Mouse (Mus musculus) olfactory bulb, adult 2 months (tissue): ENCODE measurements around the gene Scaf4. TPM values are rescaled to one million over a fixed set of nuclear protein-coding genes. Genes with fewer than 3 reads are reported as not detected.

ENCODE experiments used
- H3K27ac ChIP-seq: fragments of 200-500 bp; 2 replicates; pipeline ENCODE4 v1.5.1; 2012; ENCODE audit warnings: low read depth, low read length; ENCODE audit not compliant: insufficient read depth
- H3K4me1 ChIP-seq: fragments of 200-500 bp; 2 replicates; pipeline ENCODE4 v1.6.1; 2012; ENCODE audit warnings: low read length; ENCODE audit not compliant: control insufficient read depth, insufficient read depth
- H3K4me3 ChIP-seq: fragments of 200-500 bp; 2 replicates; pipeline ENCODE4 v1.5.1; 2012; ENCODE audit warnings: mild to moderate bottlenecking, low read depth, low read length, moderate library complexity; ENCODE audit not compliant: insufficient read depth
- CTCF ChIP-seq: fragments of 200-500 bp; IDR thresholded peaks from 2 replicates; pipeline ENCODE4 v1.5.1; 2012; ENCODE audit warnings: low read depth, mild to moderate bottlenecking, low read length, moderate library complexity; ENCODE audit not compliant: insufficient read depth
- POLR2A ChIP-seq: fragments of 200-500 bp; IDR thresholded peaks from 2 replicates; pipeline ENCODE4 v1.6.1; 2012; ENCODE audit warnings: mild to moderate bottlenecking, low read depth, low read length, moderate library complexity; ENCODE audit not compliant: insufficient read depth
- WGBS: fragments of 180-500 bp; shearing (Covaris S2); methylation state at CpG from one replicate; pipeline ENCODE4 v1.1.7; 2018; 5-methylcytosine and 5-hydroxymethylcytosine counted together
- polyA plus RNA-seq: library from polyadenylated mRNA; stranded (reverse); fragments of >200 nt; gene quantifications from 2 replicates; pipeline ENCODE4 v1.2.4, GENCODE M21; 2012; ENCODE audit warnings: low replicate concordance; ENCODE audit not compliant: missing spikeins, insufficient read depth, insufficient read length

Gene Scaf4
- polyA plus RNA-seq, 1 experiment: not detected

DNA sequence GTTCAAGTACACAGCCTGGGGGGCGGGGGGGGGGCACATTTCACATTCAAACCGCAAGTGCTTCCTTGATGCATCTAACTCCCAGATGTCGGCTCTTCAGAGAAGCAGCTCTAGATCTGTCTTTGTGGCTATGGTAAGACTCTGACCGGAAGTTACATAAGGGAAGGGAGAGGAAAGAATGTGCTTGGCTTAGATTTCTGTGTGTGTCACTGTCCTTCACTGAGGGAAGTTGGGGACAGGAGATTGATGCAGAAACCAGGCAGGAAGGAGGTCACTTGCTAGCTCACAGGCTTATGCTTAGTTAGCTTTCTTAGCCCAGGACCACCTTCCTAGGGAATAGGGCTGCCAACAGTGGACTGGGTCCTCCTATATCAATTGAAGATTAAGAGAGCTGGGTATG, 31.6 kb upstream of the Scaf4 start:
- Histone ChIP-seq H3K4me1 (peaks cover 2% of the 10 kb centered on the region; the same call in 1 of the 2 replicates), H3K27ac (no peak overlapping the region), H3K4me3 (no peak overlapping the region)
- 81% methylated on average over 4 of the region's 4 CpGs for WGBS
- TF ChIP-seq CTCF: no peak
- TF ChIP-seq POLR2A: no peak

DNA sequence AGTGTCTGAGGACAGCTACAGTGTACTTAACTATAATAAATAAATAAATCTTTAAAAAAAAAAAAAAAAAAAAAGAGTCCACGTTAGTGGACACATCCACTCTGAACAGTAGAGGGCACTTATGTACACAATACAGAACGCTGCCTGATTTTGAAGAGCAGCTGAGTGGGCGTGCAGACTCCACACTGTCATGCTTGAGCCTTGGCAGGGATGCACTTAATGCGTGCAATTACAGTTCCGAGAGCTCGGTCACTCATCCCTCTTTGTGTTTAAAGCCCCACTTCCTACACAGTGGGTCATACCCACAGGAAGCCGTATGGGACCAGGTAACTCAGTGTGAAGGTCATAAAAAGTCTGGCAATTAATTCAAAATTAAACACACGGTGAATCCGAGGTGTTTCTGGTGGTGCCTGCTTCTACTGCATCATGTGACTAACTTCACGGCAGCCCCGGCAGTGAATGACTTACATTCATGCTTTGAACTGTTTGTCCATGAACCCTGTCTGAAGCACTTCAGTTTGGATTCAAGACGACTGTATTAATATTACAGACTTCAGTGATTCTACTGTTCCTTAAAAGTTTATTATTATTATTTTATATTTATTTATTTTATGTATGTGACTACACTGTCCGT, 28.3 kb upstream of the Scaf4 start:
- no peak for TF ChIP-seq CTCF
- TF ChIP-seq POLR2A: no peak
- WGBS: 41% methylated on average over 13 of the region's 13 CpGs
- Histone ChIP-seq H3K4me3 (no peak overlapping the region), H3K4me1 (peaks cover 2% of the 10 kb centered on the region; the same call in 1 of the 2 replicates), H3K27ac (no peak overlapping the region)

DNA sequence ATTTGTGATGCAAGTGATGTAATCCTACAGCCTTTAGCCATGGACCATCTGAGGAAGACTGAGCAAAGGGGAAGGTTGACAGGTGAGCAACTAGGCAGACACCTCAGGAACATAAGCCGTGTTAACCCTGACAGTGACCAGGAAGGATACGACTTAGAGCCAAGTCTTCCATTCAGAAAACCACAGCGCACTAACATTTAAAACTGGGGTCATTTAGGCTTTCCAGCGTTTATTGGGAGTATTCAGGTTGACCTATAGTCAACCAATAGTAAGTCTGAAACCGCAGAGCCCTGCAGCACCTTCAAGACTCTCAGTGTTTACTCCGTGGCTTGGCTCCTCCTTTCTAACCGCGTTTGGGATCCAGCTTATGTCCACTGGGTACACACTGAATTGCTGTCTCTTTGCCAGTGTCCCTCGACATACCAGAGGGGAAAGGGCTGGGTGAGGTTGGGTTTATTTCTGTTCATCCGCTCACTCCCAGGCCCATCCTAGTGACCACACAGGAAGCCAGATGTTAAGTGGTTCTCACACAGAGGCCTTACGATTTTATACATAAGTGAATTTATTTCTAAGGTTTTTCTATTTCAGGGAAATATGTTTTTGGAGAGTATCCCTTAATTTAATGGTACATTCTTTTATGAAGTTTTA, 26.3 kb upstream of the Scaf4 start:
- TF ChIP-seq POLR2A (no peak), CTCF (no peak)
- Histone ChIP-seq H3K27ac (no peak overlapping the region), H3K4me1 (peaks cover 2% of the 10 kb centered on the region; the same call in 1 of the 2 replicates), H3K4me3 (no peak overlapping the region)
- 82% methylated on average over 11 of the region's 11 CpGs for whole genome bisulfite sequencing

DNA sequence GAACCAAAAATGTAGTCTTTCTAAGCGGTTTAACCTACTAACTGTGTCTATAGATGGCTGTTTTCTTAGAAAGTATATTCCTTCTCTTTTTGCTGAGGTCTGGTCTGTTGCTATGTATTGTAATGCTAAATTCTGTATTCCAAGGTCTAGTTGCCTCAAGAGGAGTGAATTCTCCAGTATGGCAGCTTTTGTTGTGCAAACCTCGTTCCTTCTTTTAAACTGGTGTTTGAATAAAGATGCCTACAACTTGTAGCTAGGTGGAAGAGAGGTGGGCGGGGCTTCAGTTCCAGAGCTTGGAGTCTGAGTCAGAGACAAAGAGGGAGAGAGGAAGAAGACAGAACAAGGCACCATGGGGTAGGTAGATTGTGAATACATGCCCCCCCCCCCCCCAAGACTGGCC, 25.5 kb upstream of the Scaf4 start:
- Histone ChIP-seq H3K4me1 (peaks cover 2% of the 10 kb centered on the region; the same call in 1 of the 2 replicates), H3K4me3 (no peak overlapping the region), H3K27ac (no peak overlapping the region)
- TF ChIP-seq CTCF (no peak), POLR2A (no peak)
- WGBS: 50% methylated on average over 3 of the region's 3 CpGs

- TF ChIP-seq CTCF (no peak), POLR2A (no peak)
- 94% methylated on average over 2 of the region's 2 CpGs for WGBS
- no peak overlapping the region for H3K4me3 ChIP-seq
- no peak overlapping the region for H3K27ac ChIP-seq
- no peaks in the 10 kb centered on the region for H3K4me1 ChIP-seq
Measured at GRCm38 (mm10) chr16:90303988-90304299, 19.6 kb upstream of the Scaf4 start.

DNA sequence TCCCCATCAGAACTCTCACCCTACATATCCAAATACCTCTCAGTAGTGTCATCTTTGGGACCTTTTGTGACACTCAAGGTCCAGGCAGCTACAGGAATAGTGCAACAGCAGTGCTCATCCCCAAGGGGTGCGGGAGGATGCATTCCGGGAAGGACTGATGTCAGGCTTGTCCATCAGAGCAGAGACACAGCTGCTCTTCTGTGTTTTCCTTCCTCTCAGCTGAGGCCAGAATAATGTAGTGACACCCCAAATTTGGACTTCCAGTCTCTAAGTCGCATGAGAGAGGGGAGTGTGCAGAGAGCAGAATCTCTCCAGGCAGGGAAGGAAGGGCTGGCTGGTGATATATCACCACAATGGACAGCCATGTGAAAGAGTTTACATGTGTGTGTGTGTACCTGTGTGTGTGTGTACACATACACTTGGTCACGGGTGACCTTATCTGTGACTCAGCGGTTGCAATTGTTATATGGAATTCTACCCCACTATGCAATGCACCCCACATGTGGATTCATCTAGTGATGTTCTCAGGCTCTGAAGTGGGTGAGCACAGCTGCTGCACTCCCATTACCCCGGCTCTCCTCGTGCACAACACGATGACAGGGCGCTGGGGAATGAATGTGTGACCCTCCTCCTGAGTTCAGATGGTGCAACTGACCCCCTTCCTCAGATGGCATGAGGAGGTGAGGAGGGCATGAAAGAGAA, 19.1 kb upstream of the Scaf4 start:
- Histone ChIP-seq H3K4me1 (no peaks in the 10 kb centered on the region), H3K4me3 (no peak overlapping the region), H3K27ac (no peak overlapping the region)
- 82% methylated on average over 9 of the region's 9 CpGs for WGBS
- TF ChIP-seq POLR2A: no peak
- no peak for TF ChIP-seq CTCF

DNA sequence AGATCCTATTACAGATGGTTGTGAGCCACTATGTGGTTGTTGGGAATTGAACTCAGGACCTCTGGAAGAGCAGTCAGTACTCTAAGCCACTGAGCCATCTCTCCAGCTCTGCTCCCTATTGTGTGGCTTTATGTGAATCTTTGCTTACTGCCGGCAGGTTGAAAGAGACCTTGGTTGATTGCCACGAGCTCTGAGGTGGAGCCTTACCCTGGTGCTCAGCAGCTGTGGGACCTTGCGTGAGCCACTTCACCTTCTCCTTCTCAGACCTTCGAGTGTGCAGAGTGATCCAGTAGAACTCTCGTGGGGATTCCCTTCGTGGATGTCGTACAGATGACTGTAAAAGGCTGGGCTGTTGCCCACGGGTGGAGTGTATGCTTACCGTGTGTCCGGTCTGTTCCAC, 17.4 kb upstream of the Scaf4 start:
- H3K4me3 ChIP-seq: no peak overlapping the region
- 76% methylated on average over 10 of the region's 10 CpGs for WGBS
- no peak overlapping the region for H3K27ac ChIP-seq
- no peak for TF ChIP-seq POLR2A
- TF ChIP-seq CTCF: no peak
- no peaks in the 10 kb centered on the region for H3K4me1 ChIP-seq

DNA sequence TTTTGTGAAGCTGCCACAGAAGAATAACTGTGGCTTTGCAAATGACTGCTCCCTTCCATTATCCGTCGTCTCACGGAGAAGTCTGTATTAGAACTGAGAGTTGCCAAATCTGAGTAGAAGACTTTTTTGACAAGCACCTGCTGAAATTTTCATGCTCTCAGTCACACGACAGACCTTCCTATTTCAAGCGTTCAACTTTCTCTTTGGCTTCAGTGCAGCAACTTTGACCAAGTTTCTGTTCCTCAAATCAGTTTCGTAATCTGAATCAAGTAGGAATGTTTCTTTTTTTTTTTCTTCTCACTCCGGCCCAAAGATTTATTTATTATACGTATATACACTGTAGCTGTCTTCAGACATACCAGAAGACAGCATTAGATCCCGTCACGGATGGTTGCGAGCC, 16.6 kb upstream of the Scaf4 start:
- no peak overlapping the region for H3K4me3 ChIP-seq
- H3K4me1 ChIP-seq: no peaks in the 10 kb centered on the region
- H3K27ac ChIP-seq: no peak overlapping the region
- 87% methylated on average over 11 of the region's 11 CpGs for WGBS
- TF ChIP-seq POLR2A (no peak), CTCF (no peak)

DNA sequence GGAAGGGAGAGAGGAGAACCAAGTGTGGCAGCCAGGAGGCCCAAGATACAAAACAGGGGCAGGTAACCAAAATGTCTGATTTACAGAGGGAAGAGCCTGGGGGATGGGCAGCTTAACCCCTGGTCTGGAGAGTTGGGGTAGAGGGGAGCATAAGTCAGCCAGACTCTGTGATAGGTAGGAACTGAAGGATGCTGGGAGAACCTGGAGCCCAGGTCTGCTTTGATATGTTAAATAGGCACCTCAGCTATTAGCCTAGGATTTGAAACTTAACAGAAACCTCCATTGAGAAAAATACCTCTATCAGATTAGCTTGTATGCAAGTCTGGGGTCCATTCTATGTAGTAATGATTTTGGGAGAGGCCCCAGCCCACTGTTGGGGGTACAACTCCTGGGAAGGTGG, 15.3 kb upstream of the Scaf4 start:
- Histone ChIP-seq H3K27ac (no peak overlapping the region), H3K4me1 (no peaks in the 10 kb centered on the region), H3K4me3 (no peak overlapping the region)
- TF ChIP-seq CTCF (no peak), POLR2A (no peak)
